Mouse (Mus musculus) lung, postnatal 0 days (tissue): ENCODE measurements at regions not wholly inside any gene's neighbourhood (a gene's known extent, or its start where the extent isn't known, plus 50 kb on each side); places are given as distances from the start of the nearest gene placed in this dataset.

Experiments
- CTCF ChIP-seq: IDR thresholded peaks from 2 replicates; pipeline ENCODE4 v1.5.1; 2016; ENCODE audit warnings: antibody characterized with exemption, mild to moderate bottlenecking
- EP300 ChIP-seq: IDR thresholded peaks from 2 replicates; pipeline ENCODE4 v1.6.1; 2016; ENCODE audit warnings: antibody characterized with exemption, mild to moderate bottlenecking, control low read depth

DNA sequence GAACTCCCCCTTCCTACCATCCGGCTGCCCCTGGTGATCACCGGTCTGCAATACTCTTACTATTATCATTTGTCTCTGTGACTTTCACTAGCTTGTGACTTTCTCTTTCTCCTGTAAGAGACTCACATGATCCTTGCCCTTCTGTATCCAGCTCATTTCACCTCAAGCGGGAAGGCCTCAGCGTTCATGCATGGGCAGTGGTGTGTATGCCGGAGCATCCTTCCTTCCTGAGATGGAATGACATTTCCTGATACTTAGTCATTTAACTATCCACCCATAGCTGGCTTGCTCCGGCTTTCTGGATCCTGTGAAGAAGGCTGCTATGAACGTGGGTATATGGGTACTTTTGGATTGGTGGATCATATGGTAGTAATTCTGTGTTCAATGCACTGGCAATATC is 194.1 kb downstream of the Fgf9 start:
- no peak for TF ChIP-seq CTCF
- no peak for TF ChIP-seq EP300
